Mouse (Mus musculus) heart, postnatal 0 days (tissue): ENCODE measurements around the gene Plscr1.

ENCODE experiments used
- CTCF ChIP-seq: IDR thresholded peaks from 2 replicates; pipeline ENCODE4 v1.5.1; 2016; ENCODE audit warnings: antibody characterized with exemption, control low read depth, low read depth
- EP300 ChIP-seq: IDR thresholded peaks from 2 replicates; pipeline ENCODE4 v1.6.1; 2016; ENCODE audit warnings: antibody characterized with exemption, low read depth

- no peak for TF ChIP-seq CTCF
- TF ChIP-seq EP300 = no peak
Observed at GRCm38 (mm10) chr9:92211048-92211447, 38.5 kb upstream of the Plscr1 start.
